Mouse (Mus musculus): ENCODE data around the gene Ctnnd2.

Ctnnd2 gene

DNA sequence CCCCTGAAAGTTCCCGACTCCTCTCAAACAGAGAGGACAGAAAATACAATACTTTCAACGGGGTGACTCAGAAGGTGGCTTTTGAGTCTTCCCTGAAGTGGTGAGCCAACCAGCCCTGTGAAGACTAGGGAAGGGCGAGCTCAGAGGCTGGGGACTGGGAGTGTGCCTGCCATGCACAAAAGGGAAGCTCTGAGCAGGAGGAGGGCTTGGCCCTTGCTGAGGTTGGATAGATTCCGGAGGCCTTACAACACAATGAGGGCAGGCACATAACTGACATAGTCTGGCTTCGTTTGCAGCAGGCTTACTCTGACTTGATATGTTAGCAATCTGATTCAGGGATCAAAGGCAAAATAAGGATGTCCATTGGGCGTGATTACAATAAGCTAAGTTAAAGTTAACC is 477.6 kb downstream of the Ctnnd2 start:
- DNase-seq = no peak

DNA sequence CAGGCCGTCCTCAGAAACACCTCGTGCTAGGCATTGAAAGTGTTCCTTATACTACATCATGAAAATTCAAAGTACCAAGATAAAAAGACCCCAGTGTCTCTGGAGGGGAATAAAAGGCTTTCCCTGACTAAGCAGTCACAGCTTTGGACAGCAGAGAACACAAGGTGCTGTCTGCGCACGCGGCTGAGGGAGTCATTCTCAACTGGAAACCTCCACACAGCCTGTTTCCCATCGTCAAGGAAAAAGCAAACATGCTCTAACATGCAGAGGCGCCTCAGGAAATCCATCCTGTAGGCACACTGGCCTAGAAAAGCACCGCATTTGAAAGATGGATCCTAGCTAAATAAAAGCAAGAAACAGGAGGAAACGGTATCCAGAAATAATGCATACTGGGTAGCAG is 483.0 kb downstream of the Ctnnd2 start:
- no peak for DNase-seq

DNA sequence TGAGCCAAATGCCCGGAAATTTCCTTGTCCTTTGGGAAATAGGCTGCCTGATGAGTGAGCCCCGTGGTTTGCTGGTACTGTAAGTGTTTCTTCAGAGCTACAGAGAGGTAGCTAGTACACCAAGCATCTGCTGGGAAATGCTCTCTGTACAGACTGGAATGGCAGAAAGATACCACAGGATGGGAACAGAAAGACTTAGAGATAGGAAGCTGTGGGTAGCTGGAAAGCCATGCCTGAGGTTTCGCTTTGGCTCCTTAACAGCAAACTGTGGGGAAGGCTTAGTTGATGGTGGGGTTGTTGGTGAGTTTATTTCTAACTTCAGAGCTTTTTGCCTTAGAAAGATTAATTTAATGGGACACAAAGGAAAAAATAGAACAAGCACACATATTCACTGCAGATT is 485.2 kb downstream of the Ctnnd2 start:
- no peak for DNase-seq

DNA sequence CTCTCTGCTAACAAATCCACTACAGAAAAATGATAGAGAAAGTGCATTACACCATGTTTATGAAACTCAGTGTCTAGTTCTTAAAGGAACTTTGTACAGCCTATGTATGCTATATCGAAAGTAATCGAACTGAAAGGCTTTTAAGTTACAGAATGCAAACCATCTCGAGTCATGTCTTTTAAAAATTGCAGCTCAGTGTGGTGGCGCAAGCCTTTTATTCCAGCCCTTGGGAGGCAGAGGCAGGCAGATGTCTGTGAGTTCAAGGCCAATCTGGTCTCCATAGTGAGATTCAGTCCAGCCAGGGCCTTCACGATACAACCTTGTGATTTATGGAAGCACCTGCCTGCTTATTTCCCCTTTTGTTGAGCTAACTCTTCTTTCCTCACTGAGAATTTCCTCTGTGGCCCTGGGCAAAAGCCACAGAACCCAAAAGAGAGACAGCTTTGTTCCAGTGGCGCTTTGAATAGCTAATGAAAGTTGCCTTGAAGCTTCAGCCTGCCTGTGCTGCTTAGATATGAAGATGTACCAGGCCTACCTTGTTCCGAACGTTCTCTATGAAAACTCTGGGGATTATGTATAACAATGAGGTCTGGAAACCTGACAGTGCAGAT is 488.3 kb downstream of the Ctnnd2 start:
- no peak for DNase-seq

DNA sequence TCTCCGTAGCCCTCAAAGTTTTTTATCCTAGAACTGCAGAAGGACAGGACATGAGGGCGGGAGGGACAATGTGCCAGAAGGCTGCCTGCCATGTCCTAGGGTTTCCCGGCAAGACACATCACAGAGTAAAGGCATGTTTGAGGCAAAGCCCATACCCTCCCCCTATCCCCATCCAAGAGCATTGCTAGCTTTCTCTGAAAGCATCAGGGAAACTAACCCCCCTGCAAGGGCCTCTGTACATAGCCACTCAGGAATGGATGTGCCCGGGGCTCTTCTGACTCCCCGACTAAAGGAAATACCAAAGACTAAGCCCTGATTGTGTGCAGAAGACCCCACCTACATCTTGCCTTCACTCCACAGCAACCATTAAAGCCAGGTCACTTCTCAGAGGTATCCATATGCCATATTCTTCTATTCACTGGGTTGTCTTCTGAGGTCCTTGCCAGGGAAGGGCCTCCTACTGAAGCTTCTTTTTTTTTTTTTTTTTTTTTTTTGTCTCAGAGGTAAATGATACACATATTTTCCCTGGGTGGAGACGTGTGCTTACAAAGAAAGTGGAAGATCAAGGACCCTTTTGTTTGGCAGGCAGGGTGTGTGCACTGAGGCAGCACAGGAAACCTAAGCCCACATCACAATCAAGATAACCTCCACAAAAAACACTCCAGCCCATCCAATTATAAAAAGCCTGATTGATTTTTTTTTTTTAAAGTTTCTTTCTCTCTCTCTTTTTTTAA is 489.5 kb downstream of the Ctnnd2 start:
- peak; percentile 44 to 63 for DNase-seq

DNA sequence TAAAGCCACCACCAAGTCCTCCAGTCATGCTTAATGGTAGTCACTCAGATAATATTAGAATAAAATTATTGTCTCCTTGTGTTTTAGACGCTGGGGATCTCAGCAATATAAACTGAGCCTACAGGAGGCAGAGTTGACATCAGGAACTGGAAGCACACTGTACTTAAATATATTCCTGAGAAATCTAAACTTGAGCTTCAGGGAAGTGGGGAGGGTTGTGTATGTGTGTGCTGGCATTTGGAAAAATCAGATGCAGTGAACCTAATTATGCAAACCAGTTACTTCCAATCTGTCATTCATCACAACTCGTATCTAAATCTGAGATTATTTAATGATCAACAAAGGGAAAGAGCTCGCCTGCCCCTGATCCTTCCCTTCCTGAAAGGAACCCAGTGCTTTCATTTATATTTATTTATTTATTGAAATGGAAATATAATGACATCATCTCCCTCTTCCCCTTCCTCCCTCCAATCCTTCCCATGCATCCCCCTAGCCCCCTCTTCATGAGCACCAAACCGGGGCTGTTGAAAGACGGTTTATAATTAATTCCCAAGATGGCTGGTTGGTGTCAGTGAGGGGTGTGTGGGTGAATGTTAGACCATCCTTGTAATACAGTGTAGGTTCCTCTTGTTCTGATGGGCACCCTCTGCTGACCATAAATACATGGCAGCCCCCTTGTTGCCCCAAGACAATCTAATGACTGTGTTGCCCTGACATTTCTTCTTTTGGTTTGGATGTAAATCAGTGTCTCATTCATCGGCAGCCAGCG is 495.6 kb downstream of the Ctnnd2 start:
- no peak for DNase-seq

DNA sequence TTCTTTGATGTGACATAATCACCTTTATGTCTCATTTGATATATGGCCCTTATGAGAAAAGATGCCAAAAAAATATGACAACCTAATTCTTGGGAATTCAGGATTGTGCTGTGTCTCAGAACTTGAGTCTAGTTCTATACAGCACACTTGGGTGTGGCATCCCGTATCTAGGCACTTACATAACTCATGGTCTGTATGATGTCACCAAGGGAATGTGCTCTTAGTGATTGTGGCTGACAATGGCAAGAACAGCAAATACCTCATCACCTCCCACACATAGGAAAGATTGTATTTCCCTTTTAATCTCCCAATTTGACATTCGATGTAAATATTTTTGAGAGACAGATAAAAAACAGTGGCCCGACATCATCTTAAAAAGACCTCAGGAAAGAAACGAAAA is 509.5 kb downstream of the Ctnnd2 start:
- no peak for DNase-seq

DNA sequence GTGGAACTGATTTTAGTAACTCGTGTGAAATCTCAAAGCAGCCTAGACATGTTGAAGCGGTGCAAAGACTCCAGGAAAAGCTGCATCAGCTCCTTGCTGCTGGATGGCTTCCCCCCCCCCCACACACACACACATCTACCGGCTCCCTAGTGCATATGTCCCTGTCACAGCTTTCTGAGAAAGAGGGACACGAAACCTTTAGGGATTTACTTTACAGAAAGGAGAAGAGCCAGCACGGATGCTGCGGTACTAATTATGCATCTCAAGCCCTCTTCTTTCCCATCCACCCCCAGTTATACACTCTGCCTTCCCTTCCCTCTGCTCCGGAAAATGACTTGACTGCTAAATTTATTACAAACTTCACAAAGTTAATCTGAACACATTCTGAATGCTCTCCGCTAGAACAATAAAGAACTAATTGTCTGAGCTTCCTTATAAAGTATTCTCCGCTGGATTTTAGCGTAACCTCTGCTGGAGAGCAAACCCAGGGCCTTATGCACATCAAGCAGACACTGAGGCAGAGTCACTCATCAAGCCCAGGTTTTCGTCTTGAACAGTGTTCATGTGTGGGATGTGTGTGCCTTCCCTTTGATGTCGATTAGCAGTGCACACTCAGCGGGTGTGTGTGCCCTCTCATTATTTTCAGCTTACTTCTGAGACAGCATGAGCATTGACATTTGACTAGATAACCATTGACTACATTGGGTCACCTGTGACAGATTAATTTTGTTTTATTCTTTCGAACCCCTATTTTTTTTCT is 510.1 kb downstream of the Ctnnd2 start:
- DNase-seq = no peak

DNA sequence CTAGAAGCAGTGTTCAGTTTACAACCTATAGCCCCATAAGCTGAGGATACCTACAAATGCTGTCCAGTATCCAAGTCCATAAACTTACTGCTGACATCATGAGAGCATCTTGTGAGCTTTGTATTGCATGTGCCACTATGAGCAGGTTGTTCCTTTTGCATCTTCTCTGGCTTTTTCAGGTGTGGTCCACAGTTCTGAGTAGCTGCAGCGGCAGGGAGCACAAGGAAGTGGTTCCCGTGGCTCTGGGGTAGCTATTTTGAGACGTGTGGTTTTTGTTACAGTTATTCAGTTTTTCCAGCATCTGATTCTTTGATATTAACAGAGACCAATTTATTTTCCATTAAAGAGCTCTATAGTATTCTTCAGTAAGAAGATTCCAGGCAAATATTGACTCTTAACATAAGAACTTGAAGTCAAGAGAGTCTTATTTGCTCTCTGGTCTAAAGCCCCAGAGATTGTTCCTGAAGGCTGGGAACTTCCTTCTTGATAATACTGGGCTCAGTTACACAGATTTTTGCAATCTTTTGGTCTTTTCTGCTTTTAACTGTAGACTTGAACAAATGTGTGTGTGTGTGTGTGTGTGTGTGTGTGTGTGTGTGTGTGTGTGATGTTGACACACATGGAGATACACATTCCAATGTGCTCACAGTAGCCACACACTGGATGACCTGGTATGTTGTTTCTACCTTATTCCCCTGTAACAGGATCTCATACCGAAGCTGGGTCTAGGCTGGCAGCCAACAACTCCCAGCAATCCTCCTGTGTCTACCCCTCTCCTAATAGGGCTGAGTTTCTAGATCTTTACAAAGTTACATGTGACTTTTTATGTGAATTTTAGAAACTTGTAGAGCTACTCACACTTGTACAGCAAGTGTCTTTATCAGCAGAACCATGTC is 514.1 kb downstream of the Ctnnd2 start:
- DNase-seq = peak in 1 of 2 experiments; percentile 20

DNA sequence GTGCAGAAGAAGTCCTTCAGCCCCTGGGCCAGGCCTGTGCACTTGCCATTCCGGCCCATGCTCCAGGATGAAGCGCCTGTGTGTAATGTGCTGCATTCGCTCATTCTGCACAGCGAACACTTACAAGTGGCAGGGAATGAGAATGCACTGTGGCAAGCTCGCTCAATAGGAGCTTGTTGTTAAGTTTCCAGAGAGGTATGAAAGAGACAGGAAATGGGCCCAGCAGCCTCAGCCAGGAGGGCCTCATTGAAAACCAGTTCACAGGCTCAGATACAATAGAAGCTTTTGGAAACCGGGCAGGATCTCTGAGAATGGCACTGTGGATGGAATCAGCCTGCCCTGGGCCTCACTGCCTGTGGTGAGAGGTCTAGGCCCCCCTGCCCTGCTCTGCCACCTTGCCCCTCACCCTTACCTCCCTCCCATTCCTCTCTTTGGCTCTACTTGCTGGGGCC is 521.4 kb downstream of the Ctnnd2 start:
- peak; percentile 9 to 42 for DNase-seq

DNA sequence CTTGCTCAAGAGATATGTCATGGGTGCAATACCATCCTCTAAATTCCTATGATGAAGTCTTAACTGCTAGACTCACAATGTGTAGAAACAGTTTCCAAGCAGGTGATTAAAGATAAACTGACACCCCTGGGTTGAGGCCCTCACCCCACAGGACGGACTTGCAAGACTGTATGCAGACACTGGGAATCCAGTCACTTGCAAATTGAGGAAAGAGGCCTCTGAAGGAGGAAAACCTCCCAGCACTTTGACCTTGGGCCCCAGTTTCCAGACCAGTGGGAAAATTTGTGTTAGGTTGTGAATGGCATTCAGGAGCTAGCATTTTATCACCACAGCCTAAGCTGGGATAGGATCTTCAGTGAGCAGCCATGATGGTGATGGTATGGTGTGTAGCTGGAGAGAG is 521.9 kb downstream of the Ctnnd2 start:
- DNase-seq = no peak

DNA sequence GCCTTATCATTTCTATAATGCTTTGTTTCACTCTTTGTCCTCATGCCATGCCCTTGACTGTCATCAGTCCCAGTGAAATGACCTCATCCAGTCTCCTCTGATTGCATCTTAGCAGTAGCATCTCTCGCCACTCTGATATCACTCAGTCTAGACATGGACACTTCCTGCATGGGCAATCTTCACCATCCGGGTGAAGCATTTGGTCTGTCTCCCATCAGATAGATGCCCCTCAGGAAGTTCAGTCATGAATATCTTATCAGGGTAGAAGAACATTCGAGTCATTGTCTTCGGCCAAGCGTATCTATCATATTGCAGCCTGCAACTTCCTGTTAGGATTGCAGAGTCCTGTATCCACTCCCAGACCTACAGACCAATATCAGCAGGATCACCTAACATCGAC is 523.5 kb downstream of the Ctnnd2 start:
- DNase-seq = no peak

DNA sequence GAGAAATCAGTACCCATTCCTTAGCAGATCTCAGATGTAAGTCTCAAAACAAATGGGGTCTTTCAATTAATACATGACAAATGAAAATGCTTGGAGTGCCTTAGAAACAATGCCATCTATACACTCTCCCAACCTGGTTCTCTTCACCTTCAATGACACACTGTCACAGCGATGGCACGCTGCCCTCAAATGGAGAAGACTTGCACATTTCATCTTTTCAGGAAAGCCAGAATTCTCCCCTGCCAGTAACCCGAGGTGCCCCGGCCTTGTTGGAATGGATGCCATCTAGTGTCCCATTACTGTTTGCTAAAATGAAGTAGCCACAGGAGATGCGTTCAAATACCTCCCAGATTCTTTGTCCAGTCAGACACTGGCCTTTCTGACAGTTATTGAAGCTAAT is 525.0 kb downstream of the Ctnnd2 start:
- peak; percentile 52 to 74 for DNase-seq

DNA sequence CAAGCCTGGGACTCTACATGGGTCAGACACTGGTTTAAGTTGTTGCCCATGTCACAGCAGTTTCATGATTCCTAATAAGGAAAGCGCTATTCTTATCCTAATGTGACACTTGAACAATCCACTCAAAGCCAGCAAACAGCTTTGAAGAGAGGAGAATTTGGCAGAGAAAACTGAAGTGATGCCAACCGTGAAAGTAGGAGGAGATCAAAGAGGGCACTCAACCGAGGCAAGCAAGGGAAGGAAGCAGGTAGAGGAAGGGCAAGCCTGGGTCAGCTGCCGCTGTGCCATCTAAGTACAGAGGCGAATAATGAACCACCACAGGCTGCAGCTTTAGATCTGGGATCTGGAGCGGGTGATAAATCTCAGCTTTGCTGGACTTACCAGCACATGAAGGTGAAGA is 528.4 kb downstream of the Ctnnd2 start:
- peak; percentile 19 to 32 for DNase-seq

DNA sequence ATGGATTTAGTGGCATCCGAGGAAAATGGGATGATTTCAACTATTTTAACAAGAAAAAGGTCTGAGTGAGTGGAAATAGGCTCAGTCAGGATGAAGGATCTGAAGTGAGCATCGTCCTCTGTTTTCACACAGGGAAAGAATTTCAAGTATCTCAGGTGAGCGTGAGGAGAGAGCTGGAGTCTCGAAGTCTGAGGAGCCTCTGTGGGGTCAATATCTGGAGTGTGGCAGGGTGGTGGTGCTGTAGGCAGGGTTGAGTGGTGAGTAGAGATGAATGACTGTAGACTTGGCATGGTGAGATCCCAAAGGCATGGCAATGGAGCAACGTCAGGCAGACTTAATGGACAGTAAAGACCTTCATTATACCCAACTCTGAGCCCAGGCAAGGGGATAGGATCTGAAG is 529.2 kb downstream of the Ctnnd2 start:
- no peak for DNase-seq

DNA sequence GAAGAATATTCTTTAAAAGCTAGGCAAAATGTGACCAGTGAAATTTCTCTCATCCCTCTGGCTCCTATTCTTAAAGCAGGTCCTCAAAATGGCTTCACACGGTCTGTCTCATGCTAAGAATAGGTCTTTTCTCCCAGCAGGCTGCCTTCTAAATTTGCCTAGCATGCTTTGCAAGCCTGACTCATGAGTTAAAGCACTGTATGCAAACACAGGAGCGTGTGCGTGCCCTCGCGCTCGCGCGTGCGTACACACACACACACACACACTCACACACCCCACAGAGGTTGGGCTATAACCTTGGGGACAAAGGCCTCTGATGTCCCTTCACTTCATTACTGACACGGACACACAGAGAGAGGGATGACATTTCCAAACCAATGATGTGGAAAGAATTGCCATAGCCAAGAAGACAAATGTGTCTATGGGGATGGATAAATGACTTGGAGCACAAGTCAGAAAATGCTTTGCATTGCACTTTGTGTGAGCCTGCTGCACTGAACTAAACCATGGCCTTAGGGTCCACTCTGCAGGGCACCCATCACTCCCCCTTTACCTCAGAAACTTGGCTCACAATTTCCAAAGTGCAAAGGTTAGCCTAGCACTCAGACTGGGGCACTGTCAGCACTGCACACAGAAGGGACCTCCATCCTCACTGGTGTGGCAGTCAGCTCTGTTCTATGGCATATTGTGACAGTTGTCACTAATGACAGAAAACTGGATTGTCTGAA is 536.8 kb downstream of the Ctnnd2 start:
- peak in 1 of 2 experiments; percentile 5 for DNase-seq

DNA sequence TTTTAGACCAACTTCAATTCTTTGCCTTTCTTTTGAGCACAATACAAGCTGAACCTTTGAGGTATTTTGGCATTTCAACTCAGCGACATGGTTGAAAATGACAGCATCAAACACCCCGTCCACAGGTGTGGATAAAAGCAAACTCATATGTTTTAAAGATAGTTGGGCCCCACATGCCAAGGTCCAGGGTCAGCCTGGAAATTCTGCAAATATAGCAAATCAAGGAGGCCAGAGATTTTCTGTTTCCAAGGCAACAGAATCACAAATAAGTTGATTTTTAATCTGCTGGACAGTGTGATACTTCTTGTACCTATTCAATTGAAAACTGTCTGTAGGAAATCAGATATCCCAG is 537.3 kb downstream of the Ctnnd2 start:
- no peak for DNase-seq

DNA sequence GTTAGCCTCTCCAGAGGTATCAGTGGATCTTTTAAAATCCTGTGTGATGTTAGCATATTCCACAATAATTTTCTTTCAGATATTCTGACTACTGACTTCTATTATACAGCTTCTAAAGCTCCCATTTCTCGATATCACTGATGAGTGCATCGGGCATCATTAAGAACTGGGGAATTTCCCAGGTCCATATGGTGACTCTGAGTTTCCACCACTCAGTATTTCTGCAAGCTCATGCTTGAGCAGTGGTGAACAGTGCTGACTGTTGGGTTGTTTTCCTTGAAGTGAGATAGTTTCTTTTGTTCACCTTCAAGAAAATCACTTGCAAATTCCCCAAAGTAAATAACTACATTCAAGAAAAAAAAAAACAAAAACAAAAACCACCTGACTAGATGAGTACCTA is 542.4 kb downstream of the Ctnnd2 start:
- no peak for DNase-seq

DNA sequence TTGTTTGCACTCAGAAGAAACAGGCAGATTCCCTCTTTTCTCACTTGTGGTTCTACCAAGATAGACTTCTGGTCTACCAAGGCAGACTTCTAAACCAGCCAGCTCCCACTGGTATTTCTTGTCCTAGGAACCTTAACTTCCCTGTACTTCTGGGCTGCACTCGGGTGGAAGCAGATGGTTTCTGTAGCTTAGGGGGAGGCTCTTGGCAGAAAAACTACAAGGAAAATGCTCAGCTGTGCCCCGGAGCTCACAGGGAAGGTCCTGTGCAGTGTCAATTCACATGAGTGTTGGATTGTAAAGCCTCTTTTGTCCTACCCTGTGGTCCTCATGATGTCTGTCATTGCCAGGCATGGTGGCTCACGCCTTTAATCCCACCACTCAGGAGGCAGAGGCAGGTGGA is 546.4 kb downstream of the Ctnnd2 start:
- peak; percentile 8 to 15 for DNase-seq

DNA sequence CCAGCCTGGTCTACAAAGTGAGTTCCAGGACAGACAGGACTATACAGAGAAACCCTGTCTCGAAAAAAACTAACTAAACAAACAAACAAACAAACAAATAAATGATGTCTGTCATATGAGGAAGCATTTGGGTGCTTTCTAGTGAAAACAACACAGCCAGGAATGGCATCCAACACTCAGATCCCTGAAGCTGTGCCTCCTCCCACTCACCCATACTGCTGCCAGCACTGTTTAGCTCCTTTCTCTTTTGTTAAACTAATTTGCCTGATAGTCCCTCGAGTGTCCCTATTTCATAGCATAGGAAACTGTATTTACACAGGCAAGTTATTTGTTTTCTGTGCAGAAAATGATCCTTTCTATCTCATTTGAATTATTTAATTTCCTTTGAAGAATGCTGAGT is 546.8 kb downstream of the Ctnnd2 start:
- no peak for DNase-seq

DNA sequence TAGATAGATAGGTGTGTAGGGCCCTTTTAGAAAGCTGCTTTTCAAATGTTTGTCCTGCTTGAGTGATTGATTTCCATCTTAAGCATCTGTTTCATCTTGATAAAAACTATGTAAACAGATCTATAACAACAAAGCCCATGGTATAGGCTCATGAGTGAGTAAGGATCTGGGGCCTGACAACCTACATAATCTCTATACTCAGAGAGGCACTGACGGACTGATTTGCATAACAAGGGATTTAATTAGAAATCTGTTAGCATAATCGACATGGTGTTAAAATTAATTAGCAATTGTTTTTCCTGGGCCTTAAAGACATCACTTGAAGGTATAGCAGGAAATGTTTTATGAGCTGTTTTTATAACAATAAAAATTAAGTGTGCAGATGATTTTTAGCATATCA is 548.7 kb downstream of the Ctnnd2 start:
- DNase-seq = no peak

DNA sequence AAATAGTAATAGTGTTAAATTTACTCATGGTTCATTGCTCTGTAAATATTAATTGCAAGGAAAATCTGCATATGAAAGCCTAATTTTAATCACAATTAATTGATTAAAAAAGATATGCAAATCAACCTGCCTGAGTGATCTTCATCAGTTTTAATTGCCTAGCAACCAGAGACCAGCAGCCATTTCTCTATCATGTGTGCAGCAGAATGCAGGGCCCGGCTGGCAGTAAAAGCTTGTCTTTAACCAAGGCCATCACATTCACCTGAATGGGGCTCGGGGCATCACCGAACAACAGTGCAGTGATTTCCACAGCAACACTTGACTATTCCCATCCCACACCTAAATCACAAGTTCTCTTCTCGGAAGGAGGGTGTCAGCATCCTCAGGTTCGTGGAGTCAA is 553.7 kb downstream of the Ctnnd2 start:
- DNase-seq = no peak

All from cerebellum, postnatal 10 days (tissue).